ENCODE assay signal across 23 mouse cellular contexts in the genomic region with DNA sequence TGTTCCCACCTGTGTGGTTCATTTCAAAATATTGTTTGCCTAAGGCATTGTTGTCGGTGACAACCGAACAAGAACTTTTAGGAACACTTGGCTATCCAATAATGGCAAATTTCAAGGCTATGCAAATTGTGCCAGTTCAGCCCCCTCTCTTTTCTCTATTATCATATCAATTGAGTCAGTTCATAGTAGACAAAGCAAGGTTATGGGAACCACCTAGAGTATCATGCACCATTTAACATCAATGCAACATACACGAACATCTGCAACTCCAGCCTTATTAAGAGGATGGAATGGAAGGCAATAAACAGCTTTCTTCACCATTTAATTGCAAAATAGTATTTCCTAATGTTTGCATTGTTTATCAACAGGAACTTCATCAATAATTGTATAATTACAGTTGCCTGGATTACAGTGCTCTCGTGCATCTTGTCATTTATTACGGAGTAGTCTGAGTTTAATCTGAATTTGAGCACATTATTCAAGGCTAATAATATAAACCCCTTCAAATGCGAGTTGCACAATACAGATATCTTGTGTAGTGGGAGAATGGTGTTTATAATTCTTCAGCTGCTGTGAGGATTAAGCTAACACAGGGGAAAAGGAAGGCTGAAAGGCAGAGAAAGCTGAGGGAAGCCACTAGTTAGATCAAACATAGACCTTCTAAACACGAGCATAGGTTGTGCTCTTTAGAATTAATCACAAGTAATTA.
DNase-seq lines count a peak whose midpoint lies in the region; ATAC-seq lines count a peak whose summit lies in the region.
"Had no signal": no experiment of that assay in that cellular context is flagged by ENCODE, and none has a peak within 500 bp of the region (broad histone marks: within the 10 kb centered on the region; RNA-seq: fewer than 3 reads in every experiment).

No protein-coding gene starts in this region.

- no peak overlapping the region for H3K9ac ChIP-seq in embryonic facial prominence, embryonic 14.5 days (ENCODE audit: low read depth, low read length)
- no peak overlapping the region for H3K9ac ChIP-seq in midbrain, embryonic 11.5 days (ENCODE audit: low read length)
- no peak overlapping the region for H3K9ac ChIP-seq in midbrain, embryonic 16.5 days (ENCODE audit: low read depth, low read length)
- no peak overlapping the region for H3K9ac ChIP-seq in forebrain, embryonic 11.5 days (ENCODE audit: low read length)
- H3K9ac ChIP-seq in hindbrain, embryonic 14.5 days: no peak overlapping the region
- H3K9ac ChIP-seq: embryonic facial prominence, embryonic 13.5 days; hindbrain, embryonic 15.5 days; limb, embryonic 13.5 days; liver, embryonic 14.5 days; lung, embryonic 15.5 days; stomach, embryonic 15.5 days had no signal

- no peaks in the 10 kb centered on the region for H3K4me1 ChIP-seq in embryonic facial prominence, embryonic 14.5 days (ENCODE audit: control insufficient read depth, insufficient read depth, low read length)
- no peaks in the 10 kb centered on the region for H3K4me1 ChIP-seq in embryonic facial prominence, embryonic 10.5 days
- H3K4me1 ChIP-seq in midbrain, embryonic 11.5 days (ENCODE audit: control insufficient read depth, insufficient read depth, low read length): peaks cover 3% of the 10 kb centered on the region
- H3K4me1 ChIP-seq in midbrain, embryonic 16.5 days (ENCODE audit: control insufficient read depth, insufficient read depth, low read length): 0 out of 2 replicates have a peak, but pooled peaks cover 2% of the 10 kb centered on the region
- H3K4me1 ChIP-seq in forebrain, embryonic 11.5 days (replicated peaks; ENCODE audit: control insufficient read depth, insufficient read depth, low read length): peaks cover 2% of the 10 kb centered on the region; the same call in 1 of the 2 replicates
- 0 out of 2 replicates have a peak, but pooled peaks cover 12% of the 10 kb centered on the region for H3K4me1 ChIP-seq in hindbrain, embryonic 14.5 days (replicated peaks; ENCODE audit: control insufficient read depth, insufficient read depth, low read length)
- H3K4me1 ChIP-seq: heart, embryonic 10.5 days; lung, embryonic 15.5 days; stomach, embryonic 15.5 days had no signal

- H3K4me3 ChIP-seq in embryonic facial prominence, embryonic 14.5 days (ENCODE audit: low read depth, low read length): no peak overlapping the region
- no peak overlapping the region for H3K4me3 ChIP-seq in embryonic facial prominence, embryonic 10.5 days
- H3K4me3 ChIP-seq in midbrain, embryonic 11.5 days (ENCODE audit: low read depth, low read length): no peak overlapping the region
- no peak overlapping the region for H3K4me3 ChIP-seq in midbrain, embryonic 16.5 days (ENCODE audit: low read depth, low read length)
- no peak overlapping the region for H3K4me3 ChIP-seq in forebrain, embryonic 11.5 days (ENCODE audit: low read depth, low read length)
- no peak overlapping the region for H3K4me3 ChIP-seq in hindbrain, embryonic 14.5 days (replicated peaks; ENCODE audit: low read length)
- H3K4me3 ChIP-seq: embryonic facial prominence, embryonic 13.5 days; gastrocnemius, adult 2 months; heart, embryonic 10.5 days; hindbrain, embryonic 15.5 days; limb, embryonic 13.5 days; lung, embryonic 15.5 days; stomach, embryonic 15.5 days had no signal

- ATAC-seq in embryonic facial prominence, embryonic 14.5 days (ENCODE audit: low read depth): no peak
- ATAC-seq in midbrain, embryonic 11.5 days (ENCODE audit: low FRiP score): peak; percentile 61; the same call in 1 of the 2 replicates
- ATAC-seq in midbrain, embryonic 16.5 days: no peak
- peak; percentile 79 for ATAC-seq in forebrain, embryonic 11.5 days (replicated peaks; ENCODE audit: low FRiP score)
- ATAC-seq in hindbrain, embryonic 14.5 days (ENCODE audit: low FRiP score): no peak
- ATAC-seq: activated CD4-positive, CD25-positive, alpha-beta regulatory T cell, adult 4 months; intestine, postnatal 0 days had no signal

- 75% methylated on average over 7 of the region's 7 CpGs for WGBS in embryonic facial prominence, embryonic 14.5 days
- 86% methylated on average over 7 of the region's 7 CpGs for WGBS in embryonic facial prominence, embryonic 10.5 days
- 45% methylated on average over 7 of the region's 7 CpGs for WGBS in midbrain, embryonic 11.5 days
- 23% methylated on average over 7 of the region's 7 CpGs for WGBS in midbrain, embryonic 16.5 days
- 29% methylated on average over 7 of the region's 7 CpGs for WGBS in forebrain, embryonic 11.5 days
- 24% methylated on average over 7 of the region's 7 CpGs for WGBS in hindbrain, embryonic 14.5 days

- no peaks in the 10 kb centered on the region for H3K36me3 ChIP-seq in embryonic facial prominence, embryonic 14.5 days (ENCODE audit: control insufficient read depth, insufficient read depth, low read length)
- no peaks in the 10 kb centered on the region for H3K36me3 ChIP-seq in embryonic facial prominence, embryonic 10.5 days (replicated peaks)
- no peaks in the 10 kb centered on the region for H3K36me3 ChIP-seq in midbrain, embryonic 11.5 days (ENCODE audit: control insufficient read depth, insufficient read depth, low read length)
- no peaks in the 10 kb centered on the region for H3K36me3 ChIP-seq in midbrain, embryonic 16.5 days (ENCODE audit: control insufficient read depth, insufficient read depth, low read length)
- no peaks in the 10 kb centered on the region for H3K36me3 ChIP-seq in forebrain, embryonic 11.5 days (ENCODE audit: control insufficient read depth, insufficient read depth, low read length)
- no peaks in the 10 kb centered on the region for H3K36me3 ChIP-seq in hindbrain, embryonic 14.5 days (replicated peaks; ENCODE audit: control insufficient read depth, insufficient read depth)
- H3K36me3 ChIP-seq: embryonic facial prominence, embryonic 13.5 days; heart, embryonic 10.5 days; hindbrain, embryonic 15.5 days; limb, embryonic 13.5 days; lung, embryonic 15.5 days; stomach, embryonic 15.5 days had no signal

- no peak overlapping the region for H3K27ac ChIP-seq in embryonic facial prominence, embryonic 14.5 days (replicated peaks; ENCODE audit: low read depth, low read length)
- H3K27ac ChIP-seq in embryonic facial prominence, embryonic 10.5 days (replicated peaks): no peak overlapping the region
- no peak overlapping the region for H3K27ac ChIP-seq in midbrain, embryonic 11.5 days (ENCODE audit: low read depth, low read length)
- no peak overlapping the region for H3K27ac ChIP-seq in midbrain, embryonic 16.5 days (ENCODE audit: low read length)
- peak overlapping the region; percentile 74 for H3K27ac ChIP-seq in forebrain, embryonic 11.5 days (ENCODE audit: low read depth, low read length)
- peak overlapping the region; percentile 46; the same call in 1 of the 2 replicates for H3K27ac ChIP-seq in hindbrain, embryonic 14.5 days
- H3K27ac ChIP-seq: embryonic facial prominence, embryonic 13.5 days; gastrocnemius, adult 2 months; heart, embryonic 10.5 days; hindbrain, embryonic 15.5 days; limb, embryonic 13.5 days; liver, embryonic 14.5 days; lung, embryonic 15.5 days; stomach, embryonic 15.5 days had no signal

- H3K27me3 ChIP-seq in embryonic facial prominence, embryonic 14.5 days (replicated peaks; ENCODE audit: control insufficient read depth, insufficient read depth, low read length): no peaks in the 10 kb centered on the region
- no peaks in the 10 kb centered on the region for H3K27me3 ChIP-seq in embryonic facial prominence, embryonic 10.5 days (replicated peaks; ENCODE audit: low read depth, poor library complexity, severe bottlenecking)
- H3K27me3 ChIP-seq in midbrain, embryonic 11.5 days (ENCODE audit: control insufficient read depth, insufficient read depth, low read length): no peaks in the 10 kb centered on the region
- no peaks in the 10 kb centered on the region for H3K27me3 ChIP-seq in midbrain, embryonic 16.5 days (ENCODE audit: control insufficient read depth, insufficient read depth, low read depth, low read length)
- H3K27me3 ChIP-seq in forebrain, embryonic 11.5 days (ENCODE audit: control insufficient read depth, insufficient read depth, low read length): no peaks in the 10 kb centered on the region
- no peaks in the 10 kb centered on the region for H3K27me3 ChIP-seq in hindbrain, embryonic 14.5 days (ENCODE audit: control insufficient read depth, insufficient read depth, low read length)
- H3K27me3 ChIP-seq: embryonic facial prominence, embryonic 13.5 days; hindbrain, embryonic 15.5 days; limb, embryonic 13.5 days; lung, embryonic 15.5 days; stomach, embryonic 15.5 days had no signal

- DNase-seq in embryonic facial prominence, embryonic 14.5 days (ENCODE audit: low spot score): peak; percentile 9
- DNase-seq in embryonic facial prominence, embryonic 10.5 days (ENCODE audit: low spot score): no peak
- peak; percentile 83 for DNase-seq in midbrain, embryonic 11.5 days (ENCODE audit: low spot score, missing footprints)
- DNase-seq in forebrain, embryonic 11.5 days (ENCODE audit: low spot score): peak; percentile 27
- no peak for DNase-seq in hindbrain, embryonic 14.5 days (ENCODE audit: low spot score)
- no peak for DNase-seq in right cerebral cortex, adult 2 months (ENCODE audit: low spot score in 2 of 2)
- DNase-seq in adrenal gland, postnatal 25 days: no peak
- DNase-seq: adrenal gland, postnatal 14 days; cerebellum, adult 2 months; cerebellum, postnatal 36 days; gastrocnemius, adult 2 months; thymus, adult 18-20 months had no signal

- H3K4me2 ChIP-seq in embryonic facial prominence, embryonic 14.5 days (ENCODE audit: low read depth, low read length): no peak overlapping the region
- no peak overlapping the region for H3K4me2 ChIP-seq in midbrain, embryonic 11.5 days
- no peak overlapping the region for H3K4me2 ChIP-seq in midbrain, embryonic 16.5 days (ENCODE audit: low read length)
- H3K4me2 ChIP-seq in forebrain, embryonic 11.5 days (ENCODE audit: low read depth, low read length, severe bottlenecking): no peak overlapping the region
- H3K4me2 ChIP-seq in hindbrain, embryonic 14.5 days (replicated peaks): no peak overlapping the region
- H3K4me2 ChIP-seq: embryonic facial prominence, embryonic 13.5 days; hindbrain, embryonic 15.5 days; limb, embryonic 13.5 days; lung, embryonic 15.5 days; stomach, embryonic 15.5 days had no signal

- no peaks in the 10 kb centered on the region for H3K9me3 ChIP-seq in embryonic facial prominence, embryonic 14.5 days (ENCODE audit: control insufficient read depth, low read length)
- H3K9me3 ChIP-seq in embryonic facial prominence, embryonic 10.5 days: no peaks in the 10 kb centered on the region
- no peaks in the 10 kb centered on the region for H3K9me3 ChIP-seq in midbrain, embryonic 11.5 days (ENCODE audit: control insufficient read depth, low read length)
- H3K9me3 ChIP-seq in midbrain, embryonic 16.5 days (replicated peaks; ENCODE audit: control insufficient read depth, low read length, poor library complexity, severe bottlenecking): no peaks in the 10 kb centered on the region
- H3K9me3 ChIP-seq in forebrain, embryonic 11.5 days (ENCODE audit: control insufficient read depth, low read length): no peaks in the 10 kb centered on the region
- H3K9me3 ChIP-seq in hindbrain, embryonic 14.5 days (ENCODE audit: control insufficient read depth, low read length): no peaks in the 10 kb centered on the region
- H3K9me3 ChIP-seq: embryonic facial prominence, embryonic 13.5 days; G1E; heart, embryonic 10.5 days; hindbrain, embryonic 15.5 days; limb, embryonic 13.5 days; lung, embryonic 15.5 days; stomach, embryonic 15.5 days had no signal

Comparison
In these comparisons a context has a peak if more than half of its experiments do, and no peak if none do; other contexts are left out.
1. ATAC-seq: peak in midbrain, embryonic 11.5 days (single experiment) and forebrain, embryonic 11.5 days (single experiment); none in embryonic facial prominence, embryonic 14.5 days (single experiment), midbrain, embryonic 16.5 days (single experiment) and hindbrain, embryonic 14.5 days (single experiment).
2. DNase-seq: peak in embryonic facial prominence, embryonic 14.5 days (single experiment), midbrain, embryonic 11.5 days (single experiment) and forebrain, embryonic 11.5 days (single experiment); none in embryonic facial prominence, embryonic 10.5 days (single experiment), hindbrain, embryonic 14.5 days (single experiment), right cerebral cortex, adult 2 months (0 of 2) and adrenal gland, postnatal 25 days (single experiment).
3. H3K27ac ChIP-seq: peak in forebrain, embryonic 11.5 days (single experiment) and hindbrain, embryonic 14.5 days (single experiment); none in embryonic facial prominence, embryonic 14.5 days (single experiment), embryonic facial prominence, embryonic 10.5 days (single experiment), midbrain, embryonic 11.5 days (single experiment) and midbrain, embryonic 16.5 days (single experiment).